In genomic region chr4:116820902-116821693, GRCm38 (mm10) we compare ENCODE assay signal across 8 mouse cellular contexts. TPM values are rescaled to one million over a fixed set of nuclear protein-coding genes. Genes with fewer than 3 reads are reported as not detected.
A peak's percentile ranks its signal among the peaks of the same experiment; 100 is the strongest.
DNase-seq lines count a peak whose midpoint lies in the region; ATAC-seq and TF ChIP-seq lines count a peak whose summit lies in the region.

No protein-coding gene starts in this region.

- TF ChIP-seq CTCF in bone marrow, adult 2 months (IDR thresholded peaks at IDR 0.05; ENCODE audit: control insufficient read depth, insufficient read depth, low read length): no peak
- TF ChIP-seq CTCF in kidney, postnatal 0 days (IDR thresholded peaks at IDR 0.05; ENCODE audit: low read depth): peak; percentile 52

- H3K9me3 ChIP-seq in heart, embryonic 15.5 days (replicated peaks): no peaks in the 10 kb centered on the region
- no peaks in the 10 kb centered on the region for H3K9me3 ChIP-seq in kidney, postnatal 0 days (replicated peaks; ENCODE audit: low read length)
- H3K9me3 ChIP-seq in lung, embryonic 15.5 days: no peaks in the 10 kb centered on the region
- no peaks in the 10 kb centered on the region for H3K9me3 ChIP-seq in neural tube, embryonic 14.5 days (ENCODE audit: control insufficient read depth, low read length)

- H3K4me1 ChIP-seq in bone marrow, adult 2 months (ENCODE audit: control insufficient read depth, insufficient read depth, low read length): no peaks in the 10 kb centered on the region; the same call in 1 of the 2 replicates
- H3K4me1 ChIP-seq in heart, embryonic 15.5 days (replicated peaks): peaks cover 18% of the 10 kb centered on the region
- H3K4me1 ChIP-seq in kidney, postnatal 0 days (replicated peaks; ENCODE audit: insufficient read depth, low read length): no peaks in the 10 kb centered on the region
- peaks cover 13% of the 10 kb centered on the region for H3K4me1 ChIP-seq in lung, embryonic 15.5 days
- peaks cover 16% of the 10 kb centered on the region; the same call in 1 of the 2 replicates for H3K4me1 ChIP-seq in neural tube, embryonic 14.5 days (ENCODE audit: control insufficient read depth, insufficient read depth, low read length)

- peak overlapping the region; percentile 99 for H3K4me2 ChIP-seq in heart, embryonic 15.5 days
- peak overlapping the region; percentile 91 for H3K4me2 ChIP-seq in kidney, postnatal 0 days (ENCODE audit: low read length)
- peak overlapping the region; percentile 96 for H3K4me2 ChIP-seq in lung, embryonic 15.5 days
- H3K4me2 ChIP-seq in neural tube, embryonic 14.5 days (ENCODE audit: low read depth, low read length): peak overlapping the region; percentile 88

- H3K4me3 ChIP-seq in bone marrow, adult 2 months (replicated peaks; ENCODE audit: control insufficient read depth, low read depth, low read length): peak overlapping the region; percentile 44
- peak overlapping the region; percentile 57 for H3K4me3 ChIP-seq in heart, embryonic 15.5 days
- peak overlapping the region; percentile 42 for H3K4me3 ChIP-seq in kidney, postnatal 0 days (replicated peaks; ENCODE audit: low read depth, low read length)
- peak overlapping the region; percentile 54 for H3K4me3 ChIP-seq in lung, embryonic 15.5 days
- peak overlapping the region; percentile 37 for H3K4me3 ChIP-seq in neural tube, embryonic 14.5 days (ENCODE audit: low read depth, low read length)

- WGBS in bone marrow, adult 2 months: under 1% methylated on average over 51 of the region's 51 CpGs
- WGBS in heart, embryonic 15.5 days: under 1% methylated on average over 51 of the region's 51 CpGs
- WGBS in kidney, postnatal 0 days: under 1% methylated on average over 51 of the region's 51 CpGs
- under 1% methylated on average over 51 of the region's 51 CpGs for WGBS in lung, embryonic 15.5 days
- WGBS in neural tube, embryonic 14.5 days: under 1% methylated on average over 51 of the region's 51 CpGs

- peak overlapping the region; percentile 51 for H3K9ac ChIP-seq in heart, embryonic 15.5 days
- peak overlapping the region; percentile 44 for H3K9ac ChIP-seq in kidney, postnatal 0 days (ENCODE audit: low read depth, low read length)
- H3K9ac ChIP-seq in lung, embryonic 15.5 days: peak overlapping the region; percentile 45
- peak overlapping the region; percentile 51 for H3K9ac ChIP-seq in neural tube, embryonic 14.5 days (replicated peaks; ENCODE audit: low read depth, low read length)

- no peak overlapping the region for H3K27ac ChIP-seq in bone marrow, adult 2 months (ENCODE audit: control insufficient read depth, insufficient read depth, low read depth, low read length, poor library complexity)
- no peak overlapping the region for H3K27ac ChIP-seq in heart, embryonic 15.5 days
- no peak overlapping the region for H3K27ac ChIP-seq in kidney, postnatal 0 days
- no peak overlapping the region for H3K27ac ChIP-seq in lung, embryonic 15.5 days
- no peak overlapping the region for H3K27ac ChIP-seq in neural tube, embryonic 14.5 days (ENCODE audit: low read depth, low read length)

- H3K36me3 ChIP-seq in heart, embryonic 15.5 days: no peaks in the 10 kb centered on the region
- H3K36me3 ChIP-seq in kidney, postnatal 0 days (ENCODE audit: insufficient read depth, low read length): no peaks in the 10 kb centered on the region
- H3K36me3 ChIP-seq in lung, embryonic 15.5 days: 0 out of 2 replicates have a peak, but pooled peaks cover 7% of the 10 kb centered on the region
- no peaks in the 10 kb centered on the region for H3K36me3 ChIP-seq in neural tube, embryonic 14.5 days (ENCODE audit: control insufficient read depth, insufficient read depth, low read length)

- TF ChIP-seq POLR2A in bone marrow, adult 2 months (IDR thresholded peaks at IDR 0.05; ENCODE audit: borderline replicate concordance, control insufficient read depth, low read depth, low read length): no peak

- H3K27me3 ChIP-seq in heart, embryonic 15.5 days: peaks cover 15% of the 10 kb centered on the region
- no peaks in the 10 kb centered on the region for H3K27me3 ChIP-seq in kidney, postnatal 0 days (ENCODE audit: insufficient read depth, low read length)
- H3K27me3 ChIP-seq in lung, embryonic 15.5 days: peaks cover 20% of the 10 kb centered on the region
- no peaks in the 10 kb centered on the region; the same call in 1 of the 2 replicates for H3K27me3 ChIP-seq in neural tube, embryonic 14.5 days (ENCODE audit: control insufficient read depth, insufficient read depth, low read length)

- peak; percentile 60 for ATAC-seq in CD4-positive, CD25-positive, alpha-beta regulatory T cell, adult 4 months
- peak; percentile 82 for ATAC-seq in erythroblast, adult 5-6 weeks (replicated peaks; ENCODE audit: low FRiP score, poor library complexity, severe bottlenecking)
- ATAC-seq in heart, embryonic 15.5 days (replicated peaks; ENCODE audit: insufficient number of reproducible peaks, insufficient read depth, low FRiP score, low read depth): peak; percentile 70
- peak; percentile 85 for ATAC-seq in kidney, postnatal 0 days (replicated peaks; ENCODE audit: low FRiP score, low read depth)
- ATAC-seq in lung, embryonic 15.5 days (ENCODE audit: borderline replicate concordance, extremely low read depth, low FRiP score, low TSS enrichment): peak; percentile 74
- peak; percentile 73 for ATAC-seq in neural tube, embryonic 14.5 days (ENCODE audit: low read depth)

- DNase-seq in kidney, postnatal 0 days (ENCODE audit: low spot score): peak; percentile 75
- DNase-seq in testis, postnatal 14 days (ENCODE audit: low spot score): peak; percentile 88

RNA-seq across cellular contexts. Expression of gene Hpdl, which starts 0.4 kb away (rescaled TPM):
- polyA plus RNA-seq in CD4-positive, CD25-positive, alpha-beta regulatory T cell, adult 4 months (2017; shearing (Covaris generic)): under 1 TPM in 1 of 2 experiments, not detected in 1; 0.52 TPM
- polyA plus RNA-seq in bone marrow, adult 2 months (2011; ENCODE audit: insufficient read depth, insufficient read length, low replicate concordance, missing spikeins): not detected in 2 replicates
- not detected in 2 replicates for total RNA-seq in erythroblast, adult 5-6 weeks (2015; ENCODE audit: low replicate concordance)
- total RNA-seq in erythroblast, adult 5-6 weeks (2017; ENCODE audit: low replicate concordance): not detected in 2 replicates
- 0.89 and 1.0 TPM in 2 replicates for polyA plus RNA-seq in heart, embryonic 15.5 days (2015; fragmentation: Nextera tagmentation; extraction: Ambion mirVana)
- 2.2 and 2.3 TPM in 2 replicates for polyA plus RNA-seq in kidney, postnatal 0 days (2015; fragmentation: Nextera tagmentation; extraction: Ambion mirVana)
- polyA plus RNA-seq in lung, embryonic 15.5 days (2015; fragmentation: Nextera tagmentation; extraction: Ambion mirVana): 0.52 and 0.71 TPM in 2 replicates
- 1.5 and 2.7 TPM in 2 replicates for polyA plus RNA-seq in neural tube, embryonic 14.5 days (2014; fragmentation: Nextera tagmentation; extraction: Ambion mirVana)

RNA-seq across cellular contexts. Expression of gene Mutyh, which starts 13.6 kb away (rescaled TPM):
- 10 to 100 TPM; 13.9 to 17.5 TPM for polyA plus RNA-seq in CD4-positive, CD25-positive, alpha-beta regulatory T cell, adult 4 months (2017; shearing (Covaris generic))
- 3.2 and 25.9 TPM in 2 replicates for polyA plus RNA-seq in bone marrow, adult 2 months (2011; ENCODE audit: insufficient read depth, insufficient read length, low replicate concordance, missing spikeins)
- total RNA-seq in erythroblast, adult 5-6 weeks (2015; ENCODE audit: low replicate concordance): 0.58 TPM in 1 of 2 replicates, not detected in the other
- total RNA-seq in erythroblast, adult 5-6 weeks (2017; ENCODE audit: low replicate concordance): 0.43 and 0.98 TPM in 2 replicates
- polyA plus RNA-seq in heart, embryonic 15.5 days (2015; fragmentation: Nextera tagmentation; extraction: Ambion mirVana): 6.6 and 9.2 TPM in 2 replicates
- polyA plus RNA-seq in kidney, postnatal 0 days (2015; fragmentation: Nextera tagmentation; extraction: Ambion mirVana): 8.8 and 9.9 TPM in 2 replicates
- 17.2 and 18.6 TPM in 2 replicates for polyA plus RNA-seq in lung, embryonic 15.5 days (2015; fragmentation: Nextera tagmentation; extraction: Ambion mirVana)
- polyA plus RNA-seq in neural tube, embryonic 14.5 days (2014; fragmentation: Nextera tagmentation; extraction: Ambion mirVana): 4.8 and 7.0 TPM in 2 replicates

RNA-seq across cellular contexts. Expression of gene Toe1, which starts 13.7 kb away (rescaled TPM):
- 10 to 100 TPM; 30.7 to 43.6 TPM for polyA plus RNA-seq in CD4-positive, CD25-positive, alpha-beta regulatory T cell, adult 4 months (2017; shearing (Covaris generic))
- 8.8 and 11.9 TPM in 2 replicates for polyA plus RNA-seq in bone marrow, adult 2 months (2011; ENCODE audit: insufficient read depth, insufficient read length, low replicate concordance, missing spikeins)
- total RNA-seq in erythroblast, adult 5-6 weeks (2015; ENCODE audit: low replicate concordance): 8.6 and 10.4 TPM in 2 replicates
- 14.3 and 20.5 TPM in 2 replicates for total RNA-seq in erythroblast, adult 5-6 weeks (2017; ENCODE audit: low replicate concordance)
- polyA plus RNA-seq in heart, embryonic 15.5 days (2015; fragmentation: Nextera tagmentation; extraction: Ambion mirVana): 17.9 and 21.9 TPM in 2 replicates
- polyA plus RNA-seq in kidney, postnatal 0 days (2015; fragmentation: Nextera tagmentation; extraction: Ambion mirVana): 28.9 and 30.8 TPM in 2 replicates
- polyA plus RNA-seq in lung, embryonic 15.5 days (2015; fragmentation: Nextera tagmentation; extraction: Ambion mirVana): 36.4 and 37.8 TPM in 2 replicates
- polyA plus RNA-seq in neural tube, embryonic 14.5 days (2014; fragmentation: Nextera tagmentation; extraction: Ambion mirVana): 28.8 and 29.5 TPM in 2 replicates

RNA-seq across cellular contexts. Expression of gene Zswim5, which starts 56.1 kb away (rescaled TPM):
- polyA plus RNA-seq in CD4-positive, CD25-positive, alpha-beta regulatory T cell, adult 4 months (2017; shearing (Covaris generic)): not detected
- polyA plus RNA-seq in bone marrow, adult 2 months (2011; ENCODE audit: insufficient read depth, insufficient read length, low replicate concordance, missing spikeins): 0.72 TPM in 1 of 2 replicates, not detected in the other
- not detected in 2 replicates for total RNA-seq in erythroblast, adult 5-6 weeks (2015; ENCODE audit: low replicate concordance)
- 0.42 TPM in 1 of 2 replicates, not detected in the other for total RNA-seq in erythroblast, adult 5-6 weeks (2017; ENCODE audit: low replicate concordance)
- polyA plus RNA-seq in heart, embryonic 15.5 days (2015; fragmentation: Nextera tagmentation; extraction: Ambion mirVana): 0.42 and 0.60 TPM in 2 replicates
- polyA plus RNA-seq in kidney, postnatal 0 days (2015; fragmentation: Nextera tagmentation; extraction: Ambion mirVana): 1.4 and 1.5 TPM in 2 replicates
- 0.56 and 0.58 TPM in 2 replicates for polyA plus RNA-seq in lung, embryonic 15.5 days (2015; fragmentation: Nextera tagmentation; extraction: Ambion mirVana)
- 6.4 and 8.1 TPM in 2 replicates for polyA plus RNA-seq in neural tube, embryonic 14.5 days (2014; fragmentation: Nextera tagmentation; extraction: Ambion mirVana)
